Mouse (Mus musculus) myocyte (in vitro differentiated cells): ENCODE results near the gene Cdh15. TPM values are rescaled to one million over a fixed set of nuclear protein-coding genes. Genes with fewer than 3 reads are reported as not detected.

Experiments used
- H3K27me3 ChIP-seq: one replicate; pipeline ENCODE4 v1.6.1; 2011; ENCODE audit not compliant: control insufficient read depth, insufficient read depth, insufficient read length
- H3K36me3 ChIP-seq: one replicate; pipeline ENCODE4 v1.6.1; 2011; ENCODE audit not compliant: control insufficient read depth, insufficient read depth
- H3K4me2 ChIP-seq: one replicate; pipeline ENCODE4 v1.6.1; 2011; ENCODE audit warnings: low read depth, control low read depth
- H3K4me3 ChIP-seq: one replicate; pipeline ENCODE4 v1.5.1; 2011; ENCODE audit warnings: mild to moderate bottlenecking, control low read depth, moderate library complexity
- H3K79me2 ChIP-seq: one replicate; pipeline ENCODE4 v1.6.1; 2011; ENCODE audit not compliant: control insufficient read depth, insufficient read depth
- H3ac ChIP-seq: one replicate; pipeline ENCODE4 v1.6.1; 2011; ENCODE audit not compliant: control insufficient read depth, insufficient read length
- CEBPB ChIP-seq: IDR thresholded peaks from 2 replicates; pipeline ENCODE4 v1.6.1; 2011; ENCODE audit warnings: mild to moderate bottlenecking, moderate library complexity; ENCODE audit not compliant: poor library complexity, insufficient read depth, severe bottlenecking
- E2F4 ChIP-seq: IDR thresholded peaks from one replicate; pipeline ENCODE4 v1.6.1; 2011; ENCODE audit warnings: mild to moderate bottlenecking, control low read depth, moderate library complexity; ENCODE audit not compliant: insufficient read depth
- MAX ChIP-seq: IDR thresholded peaks from one replicate; pipeline ENCODE4 v1.6.1; 2011; ENCODE audit warnings: low read depth, mild to moderate bottlenecking, control low read depth
- MYOD1 ChIP-seq, 3 experiments: IDR thresholded peaks; one replicate each; pipeline ENCODE4 v1.6.1; 2011; ENCODE audit warnings: control low read depth in 2 of 3, low read depth in 2 of 3, mild to moderate bottlenecking in 2 of 3, moderate library complexity in 1 of 3; ENCODE audit not compliant: insufficient read length in 2 of 3, control insufficient read depth in 1 of 3
- MYOG ChIP-seq, 3 experiments: IDR thresholded peaks; one replicate each; pipeline ENCODE4 v1.6.1; 2011; ENCODE audit warnings: control low read depth in 2 of 3, low read depth in 2 of 3, mild to moderate bottlenecking in 2 of 3; ENCODE audit not compliant: insufficient read length in 2 of 3, control insufficient read depth in 1 of 3, insufficient read depth in 1 of 3
- POLR2A ChIP-seq: IDR thresholded peaks from one replicate; pipeline ENCODE4 v1.6.1; 2011; ENCODE audit warnings: low read depth, mild to moderate bottlenecking, control low read depth, moderate library complexity; ENCODE audit not compliant: insufficient read length
- POLR2AphosphoS2 ChIP-seq: IDR thresholded peaks from one replicate; pipeline ENCODE4 v1.6.1; 2011; ENCODE audit warnings: low read depth, control low read depth; ENCODE audit not compliant: insufficient read length
- REST ChIP-seq: IDR thresholded peaks from one replicate; pipeline ENCODE4 v1.6.1; 2011; ENCODE audit warnings: mild to moderate bottlenecking, control low read depth, moderate library complexity; ENCODE audit not compliant: insufficient read depth, insufficient read length
- SRF ChIP-seq: IDR thresholded peaks from one replicate; pipeline ENCODE4 v1.6.1; 2011; ENCODE audit warnings: low read depth; ENCODE audit not compliant: control insufficient read depth, insufficient read length
- TCF12 ChIP-seq: IDR thresholded peaks from one replicate; pipeline ENCODE4 v1.6.1; 2011; ENCODE audit warnings: mild to moderate bottlenecking, control low read depth; ENCODE audit not compliant: poor library complexity, insufficient read depth, severe bottlenecking
- TCF3 ChIP-seq: IDR thresholded peaks from one replicate; pipeline ENCODE4 v1.6.1; 2011; ENCODE audit warnings: low read depth, control low read depth; ENCODE audit not compliant: insufficient read length
- USF1 ChIP-seq: IDR thresholded peaks from one replicate; pipeline ENCODE4 v1.6.1; 2011; ENCODE audit warnings: low read depth, mild to moderate bottlenecking, control low read depth, moderate library complexity
- polyA plus RNA-seq: library from polyadenylated mRNA; unstranded; fragments of >200 nt; fragmentation: generic; extraction: Trizol; gene quantifications from one replicate; pipeline ENCODE4 v1.2.1, GENCODE M21; 2012; ENCODE audit warnings: missing spikeins

The Cdh15 gene
- polyA plus RNA-seq, 1 experiment: 401 TPM

DNA sequence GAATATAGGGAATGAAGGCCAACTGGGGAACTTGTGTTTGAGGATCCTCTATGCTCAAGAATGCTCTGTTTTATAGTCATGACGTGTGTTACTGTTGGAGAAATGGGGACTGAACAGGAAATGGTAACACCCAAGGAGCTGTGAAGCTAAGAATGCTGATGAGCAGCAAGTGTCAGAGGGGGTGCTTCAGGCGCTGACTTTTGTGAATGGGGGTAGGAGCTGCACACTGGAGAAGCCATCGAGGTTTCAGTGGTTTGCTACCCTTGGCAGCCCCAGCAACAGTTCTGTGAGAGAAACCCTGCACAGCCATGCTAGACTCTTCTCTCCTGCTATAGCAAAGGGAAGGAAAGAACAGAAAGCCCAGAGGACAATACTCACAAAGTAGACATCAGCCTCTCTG, 64.4 kb downstream of the Cdh15 start:
- no peak overlapping the region for H3K4me3 ChIP-seq
- no peaks in the 10 kb centered on the region for H3K27me3 ChIP-seq
- no peak overlapping the region for H3K4me2 ChIP-seq
- no peak overlapping the region for H3ac ChIP-seq
- no peak for TF ChIP-seq USF1
- no peak for TF ChIP-seq TCF12
- no peak for TF ChIP-seq MYOD1 (IDR thresholded peaks at IDR 0.05; ENCODE audit: control insufficient read depth in 1 of 3, insufficient read length in 2 of 3, low read depth in 2 of 3)
- no peak for TF ChIP-seq POLR2AphosphoS2
- no peak for TF ChIP-seq POLR2A
- no peak for TF ChIP-seq MAX
- TF ChIP-seq CEBPB: no peak
- TF ChIP-seq MYOG (IDR thresholded peaks at IDR 0.05; ENCODE audit: control insufficient read depth in 1 of 3, insufficient read depth in 1 of 3, insufficient read length in 2 of 3, low read depth in 2 of 3): no peak
- TF ChIP-seq TCF3: no peak
- TF ChIP-seq REST: no peak
- no peak for TF ChIP-seq E2F4
- TF ChIP-seq SRF: no peak
- H3K36me3 ChIP-seq: peaks cover 22% of the 10 kb centered on the region
- H3K79me2 ChIP-seq: peaks cover 89% of the 10 kb centered on the region

DNA sequence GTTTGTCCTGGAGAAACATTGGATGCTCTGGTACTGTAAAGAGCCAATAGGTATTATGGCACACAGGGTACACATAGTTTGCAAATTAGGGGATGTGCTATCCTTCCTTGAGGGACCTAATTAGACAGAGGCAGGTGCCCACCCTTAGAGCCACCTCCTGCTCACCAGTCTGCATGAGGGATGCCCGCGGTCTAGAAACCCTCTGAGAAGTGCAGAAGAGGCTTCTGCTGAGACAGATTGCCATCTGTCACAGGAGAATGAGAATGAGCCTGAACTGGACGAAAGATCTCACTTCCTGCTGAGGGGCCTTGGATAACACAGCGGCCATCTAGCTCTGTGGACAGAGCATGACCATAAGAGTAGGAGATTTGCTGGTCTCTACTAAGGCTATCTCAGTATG, 65.1 kb downstream of the Cdh15 start:
- H3K27me3 ChIP-seq: no peaks in the 10 kb centered on the region
- H3K36me3 ChIP-seq: peaks cover 22% of the 10 kb centered on the region
- H3K79me2 ChIP-seq: peaks cover 94% of the 10 kb centered on the region
- no peak overlapping the region for H3ac ChIP-seq
- H3K4me2 ChIP-seq: no peak overlapping the region
- TF ChIP-seq USF1: no peak
- no peak overlapping the region for H3K4me3 ChIP-seq

- no peak overlapping the region for H3K4me3 ChIP-seq
- H3ac ChIP-seq: no peak overlapping the region
- no peaks in the 10 kb centered on the region for H3K27me3 ChIP-seq
- no peak overlapping the region for H3K4me2 ChIP-seq
- peaks cover 22% of the 10 kb centered on the region for H3K36me3 ChIP-seq
- peaks cover 93% of the 10 kb centered on the region for H3K79me2 ChIP-seq
- no peak for TF ChIP-seq MYOD1 (IDR thresholded peaks at IDR 0.05; ENCODE audit: control insufficient read depth in 1 of 3, insufficient read length in 2 of 3, low read depth in 2 of 3)
- TF ChIP-seq POLR2A: no peak
- no peak for TF ChIP-seq TCF3
- no peak for TF ChIP-seq USF1
- TF ChIP-seq CEBPB: no peak
- TF ChIP-seq E2F4: no peak
- no peak for TF ChIP-seq POLR2AphosphoS2
- no peak for TF ChIP-seq REST
- TF ChIP-seq SRF: no peak
- TF ChIP-seq MYOG (IDR thresholded peaks at IDR 0.05; ENCODE audit: control insufficient read depth in 1 of 3, insufficient read depth in 1 of 3, insufficient read length in 2 of 3, low read depth in 2 of 3): no peak
- no peak for TF ChIP-seq MAX
Observed at GRCm38 (mm10) chr8:122916766-122917165, 69.0 kb downstream of the Cdh15 start.

Other genes starting within 250 kb of the Cdh15 start
- 17.6 TPM for gene Galns, start 236.5 kb upstream of the Cdh15 start, polyA plus RNA-seq
- 95.7 TPM for gene Trappc2l, start 236.3 kb upstream of the Cdh15 start, polyA plus RNA-seq
- 0.55 TPM for gene Pabpn1l, start 225.2 kb upstream of the Cdh15 start, polyA plus RNA-seq
- 29.5 TPM for gene Cbfa2t3, start 148.9 kb upstream of the Cdh15 start, polyA plus RNA-seq
- gene Acsf3, start 72.5 kb upstream of the Cdh15 start, polyA plus RNA-seq: 9.3 TPM
- 56.4 TPM for gene Ankrd11, start 194.3 kb downstream of the Cdh15 start, polyA plus RNA-seq
- 83.4 TPM for gene Spg7, start 215.0 kb downstream of the Cdh15 start, polyA plus RNA-seq